Mouse (Mus musculus): ENCODE results near the gene Hmx2. TPM values are rescaled to one million over a fixed set of nuclear protein-coding genes. Genes with fewer than 3 reads are reported as not detected.
A peak's percentile ranks its signal among the peaks of the same experiment; 100 is the strongest.

The Hmx2 gene
- 0.57 and 1.7 TPM in 2 replicates for polyA plus RNA-seq (2015; fragmentation: Nextera tagmentation; extraction: Ambion mirVana)

GRCm38 (mm10) chr7:131548473-131548872 lies at the start of gene Hmx2:
Gene Hmx2 (plus strand): TSS chr7:131548773.
- Histone ChIP-seq H3K4me3 (ENCODE audit: low read depth, low read length) (no peak within 1 kb of the TSS), H3K36me3 (ENCODE audit: control insufficient read depth, insufficient read depth, low read length) (no peaks in the 10 kb centered on the region), H3K4me2 (ENCODE audit: low read length) (no peak within 1 kb of the TSS), H3K9me3 (replicated peaks; ENCODE audit: control insufficient read depth, low read length, poor library complexity, severe bottlenecking) (no peaks in the 10 kb centered on the region), H3K27me3 (ENCODE audit: control insufficient read depth, insufficient read depth, low read depth, low read length) (peaks cover 72% of the 10 kb centered on the region), H3K9ac (ENCODE audit: low read depth, low read length) (no peak within 1 kb of the TSS), H3K4me1 (ENCODE audit: control insufficient read depth, insufficient read depth, low read length) (no peaks in the 10 kb centered on the region), H3K27ac (ENCODE audit: low read length) (no peak within 1 kb of the TSS)
- WGBS, result 4% methylated on average over 3 of the region's 3 CpGs
- ATAC-seq, result no peak

GRCm38 (mm10) chr7:131503739-131504138 lies 44.8 kb upstream of the Hmx2 start:
- Histone ChIP-seq H3K36me3 (ENCODE audit: control insufficient read depth, insufficient read depth, low read length) (no peaks in the 10 kb centered on the region), H3K4me3 (ENCODE audit: low read depth, low read length) (no peak overlapping the region), H3K9me3 (replicated peaks; ENCODE audit: control insufficient read depth, low read length, poor library complexity, severe bottlenecking) (no peaks in the 10 kb centered on the region), H3K27ac (ENCODE audit: low read length) (no peak overlapping the region), H3K4me1 (ENCODE audit: control insufficient read depth, insufficient read depth, low read length) (no peaks in the 10 kb centered on the region), H3K27me3 (ENCODE audit: control insufficient read depth, insufficient read depth, low read depth, low read length) (no peaks in the 10 kb centered on the region), H3K9ac (ENCODE audit: low read depth, low read length) (no peak overlapping the region), H3K4me2 (ENCODE audit: low read length) (no peak overlapping the region)
- ATAC-seq, result no peak
- 82% methylated on average over 2 of the region's 2 CpGs for WGBS

- no peaks in the 10 kb centered on the region for H3K9me3 ChIP-seq (replicated peaks; ENCODE audit: control insufficient read depth, low read length, poor library complexity, severe bottlenecking)
- H3K4me2 ChIP-seq (ENCODE audit: low read length), result no peak overlapping the region
- peaks cover 8% of the 10 kb centered on the region for H3K4me1 ChIP-seq (ENCODE audit: control insufficient read depth, insufficient read depth, low read length)
- ATAC-seq, result peak; percentile 62; the same call in 1 of the 2 replicates
- peaks cover 57% of the 10 kb centered on the region for H3K27me3 ChIP-seq (ENCODE audit: control insufficient read depth, insufficient read depth, low read depth, low read length)
- no peak overlapping the region for H3K9ac ChIP-seq (ENCODE audit: low read depth, low read length)
- H3K4me3 ChIP-seq (ENCODE audit: low read depth, low read length), result no peak overlapping the region
- WGBS, result 2% methylated on average over 7 of the region's 7 CpGs
- no peaks in the 10 kb centered on the region for H3K36me3 ChIP-seq (ENCODE audit: control insufficient read depth, insufficient read depth, low read length)
- no peak overlapping the region for H3K27ac ChIP-seq (ENCODE audit: low read length)
Observed at GRCm38 (mm10) chr7:131539979-131540378, 8.6 kb upstream of the Hmx2 start.

GRCm38 (mm10) chr7:131541184-131542114 lies 7.1 kb upstream of the Hmx2 start:
- ATAC-seq, result no peak
- H3K4me3 ChIP-seq (ENCODE audit: low read depth, low read length), result peak overlapping the region; percentile 27
- no peak overlapping the region for H3K9ac ChIP-seq (ENCODE audit: low read depth, low read length)
- peaks cover 8% of the 10 kb centered on the region for H3K4me1 ChIP-seq (ENCODE audit: control insufficient read depth, insufficient read depth, low read length)
- under 1% methylated on average over 41 of the region's 41 CpGs for WGBS
- no peaks in the 10 kb centered on the region for H3K36me3 ChIP-seq (ENCODE audit: control insufficient read depth, insufficient read depth, low read length)
- peak overlapping the region; percentile 46 for H3K4me2 ChIP-seq (ENCODE audit: low read length)
- peaks cover 66% of the 10 kb centered on the region for H3K27me3 ChIP-seq (ENCODE audit: control insufficient read depth, insufficient read depth, low read depth, low read length)
- H3K9me3 ChIP-seq (replicated peaks; ENCODE audit: control insufficient read depth, low read length, poor library complexity, severe bottlenecking), result no peaks in the 10 kb centered on the region
- H3K27ac ChIP-seq (ENCODE audit: low read length), result no peak overlapping the region

- Histone ChIP-seq H3K27ac (ENCODE audit: low read length) (no peak within 1 kb of the TSS), H3K4me1 (ENCODE audit: control insufficient read depth, insufficient read depth, low read length) (peaks cover 8% of the 10 kb centered on the region), H3K27me3 (ENCODE audit: control insufficient read depth, insufficient read depth, low read depth, low read length) (peaks cover 67% of the 10 kb centered on the region), H3K9me3 (replicated peaks; ENCODE audit: control insufficient read depth, low read length, poor library complexity, severe bottlenecking) (no peaks in the 10 kb centered on the region), H3K9ac (ENCODE audit: low read depth, low read length) (peak within 1 kb of the TSS; percentile 30; the same call in 1 of the 2 replicates), H3K4me3 (ENCODE audit: low read depth, low read length) (peak within 1 kb of the TSS; percentile 27), H3K4me2 (ENCODE audit: low read length) (peak within 1 kb of the TSS; percentile 46), H3K36me3 (ENCODE audit: control insufficient read depth, insufficient read depth, low read length) (no peaks in the 10 kb centered on the region)
- WGBS, result under 1% methylated on average over 65 of the region's 65 CpGs
- no peak; the same call in 1 of the 2 replicates for ATAC-seq
Observed at GRCm38 (mm10) chr7:131542115-131542871, 6.3 kb upstream of the Hmx2 start, which contains the start of gene Hmx3. Gene Hmx3 (plus strand): TSS chr7:131542867.

- H3K4me3 ChIP-seq (ENCODE audit: low read depth, low read length), result peak overlapping the region; percentile 27
- under 1% methylated on average over 63 of the region's 71 CpGs for WGBS
- ATAC-seq, result no peak
- peaks cover 8% of the 10 kb centered on the region for H3K4me1 ChIP-seq (ENCODE audit: control insufficient read depth, insufficient read depth, low read length)
- peaks cover 67% of the 10 kb centered on the region for H3K27me3 ChIP-seq (ENCODE audit: control insufficient read depth, insufficient read depth, low read depth, low read length)
- H3K36me3 ChIP-seq (ENCODE audit: control insufficient read depth, insufficient read depth, low read length), result no peaks in the 10 kb centered on the region
- no peaks in the 10 kb centered on the region for H3K9me3 ChIP-seq (replicated peaks; ENCODE audit: control insufficient read depth, low read length, poor library complexity, severe bottlenecking)
- H3K27ac ChIP-seq (ENCODE audit: low read length), result no peak overlapping the region
- peak overlapping the region; percentile 46 for H3K4me2 ChIP-seq (ENCODE audit: low read length)
- peak overlapping the region; percentile 30; the same call in 1 of the 2 replicates for H3K9ac ChIP-seq (ENCODE audit: low read depth, low read length)
Observed at GRCm38 (mm10) chr7:131542872-131543622, 5.5 kb upstream of the Hmx2 start.

GRCm38 (mm10) chr7:131543623-131544481 lies 4.7 kb upstream of the Hmx2 start:
- peaks cover 8% of the 10 kb centered on the region for H3K4me1 ChIP-seq (ENCODE audit: control insufficient read depth, insufficient read depth, low read length)
- H3K36me3 ChIP-seq (ENCODE audit: control insufficient read depth, insufficient read depth, low read length), result no peaks in the 10 kb centered on the region
- peak overlapping the region; percentile 27 for H3K4me3 ChIP-seq (ENCODE audit: low read depth, low read length)
- no peak overlapping the region for H3K27ac ChIP-seq (ENCODE audit: low read length)
- no peaks in the 10 kb centered on the region for H3K9me3 ChIP-seq (replicated peaks; ENCODE audit: control insufficient read depth, low read length, poor library complexity, severe bottlenecking)
- H3K9ac ChIP-seq (ENCODE audit: low read depth, low read length), result no peak overlapping the region
- H3K4me2 ChIP-seq (ENCODE audit: low read length), result no peak overlapping the region
- no peak for ATAC-seq
- under 1% methylated on average over 75 of the region's 75 CpGs for WGBS
- peaks cover 66% of the 10 kb centered on the region for H3K27me3 ChIP-seq (ENCODE audit: control insufficient read depth, insufficient read depth, low read depth, low read length)

- Histone ChIP-seq H3K27ac (ENCODE audit: low read length) (no peak overlapping the region), H3K4me3 (ENCODE audit: low read depth, low read length) (no peak overlapping the region), H3K4me1 (ENCODE audit: control insufficient read depth, insufficient read depth, low read length) (peaks cover 8% of the 10 kb centered on the region), H3K9me3 (replicated peaks; ENCODE audit: control insufficient read depth, low read length, poor library complexity, severe bottlenecking) (no peaks in the 10 kb centered on the region), H3K27me3 (ENCODE audit: control insufficient read depth, insufficient read depth, low read depth, low read length) (peaks cover 65% of the 10 kb centered on the region), H3K4me2 (ENCODE audit: low read length) (no peak overlapping the region), H3K36me3 (ENCODE audit: control insufficient read depth, insufficient read depth, low read length) (no peaks in the 10 kb centered on the region), H3K9ac (ENCODE audit: low read depth, low read length) (no peak overlapping the region)
- WGBS, result 1% methylated on average over 5 of the region's 5 CpGs
- no peak for ATAC-seq
Observed at GRCm38 (mm10) chr7:131544871-131545270, 3.7 kb upstream of the Hmx2 start.

Measured in midbrain, embryonic 16.5 days (tissue).